Mouse (Mus musculus): ENCODE data around the gene Tmem200b. TPM values are rescaled to one million over a fixed set of nuclear protein-coding genes. Genes with fewer than 3 reads are reported as not detected.

The Tmem200b gene
- polyA plus RNA-seq, 1 experiment from 2014 or later: 1.2 TPM

DNA sequence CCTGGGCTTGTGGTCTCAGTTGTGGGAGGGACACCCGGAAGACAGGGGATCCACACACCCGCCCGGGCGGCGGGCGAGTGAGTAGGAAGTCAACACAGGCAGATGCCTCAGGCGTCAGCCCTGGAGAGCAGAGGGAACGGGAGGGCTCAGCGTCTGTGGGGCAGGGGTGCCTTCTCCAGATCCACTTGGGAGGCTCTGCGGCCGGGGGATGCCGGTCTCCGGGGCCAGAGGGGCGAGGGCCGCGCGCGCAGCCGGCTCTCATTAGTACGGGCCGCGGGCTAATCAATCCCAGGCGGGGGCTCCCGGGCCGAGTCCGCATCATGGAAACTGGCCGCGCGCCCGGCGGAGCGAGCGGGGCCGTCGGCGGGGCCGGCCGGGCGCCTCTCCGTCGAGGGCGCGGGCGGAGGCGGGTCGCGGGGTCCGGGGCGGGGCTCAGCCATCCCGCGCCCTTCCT is 1.4 kb upstream of the Tmem200b start:
- H3K4me3 ChIP-seq: peak overlapping the region; percentile 68
- H3K4me2 ChIP-seq: peak overlapping the region; percentile 93
- 0 out of 2 replicates have a peak, but pooled peaks cover 2% of the 10 kb centered on the region for H3K36me3 ChIP-seq
- peak overlapping the region; percentile 61 for H3K9ac ChIP-seq
- H3K4me1 ChIP-seq (replicated peaks): peaks cover 77% of the 10 kb centered on the region
- no peaks in the 10 kb centered on the region for H3K9me3 ChIP-seq (replicated peaks)
- peak overlapping the region; percentile 71 for H3K27ac ChIP-seq
- WGBS: 3% methylated on average over 33 of the region's 51 CpGs
- ATAC-seq (replicated peaks; ENCODE audit: insufficient number of reproducible peaks, insufficient read depth, low FRiP score, low read depth): 0 out of 2 replicates have a peak, but pooled peaks have one; percentile 12
- H3K27me3 ChIP-seq: peaks cover 16% of the 10 kb centered on the region

DNA sequence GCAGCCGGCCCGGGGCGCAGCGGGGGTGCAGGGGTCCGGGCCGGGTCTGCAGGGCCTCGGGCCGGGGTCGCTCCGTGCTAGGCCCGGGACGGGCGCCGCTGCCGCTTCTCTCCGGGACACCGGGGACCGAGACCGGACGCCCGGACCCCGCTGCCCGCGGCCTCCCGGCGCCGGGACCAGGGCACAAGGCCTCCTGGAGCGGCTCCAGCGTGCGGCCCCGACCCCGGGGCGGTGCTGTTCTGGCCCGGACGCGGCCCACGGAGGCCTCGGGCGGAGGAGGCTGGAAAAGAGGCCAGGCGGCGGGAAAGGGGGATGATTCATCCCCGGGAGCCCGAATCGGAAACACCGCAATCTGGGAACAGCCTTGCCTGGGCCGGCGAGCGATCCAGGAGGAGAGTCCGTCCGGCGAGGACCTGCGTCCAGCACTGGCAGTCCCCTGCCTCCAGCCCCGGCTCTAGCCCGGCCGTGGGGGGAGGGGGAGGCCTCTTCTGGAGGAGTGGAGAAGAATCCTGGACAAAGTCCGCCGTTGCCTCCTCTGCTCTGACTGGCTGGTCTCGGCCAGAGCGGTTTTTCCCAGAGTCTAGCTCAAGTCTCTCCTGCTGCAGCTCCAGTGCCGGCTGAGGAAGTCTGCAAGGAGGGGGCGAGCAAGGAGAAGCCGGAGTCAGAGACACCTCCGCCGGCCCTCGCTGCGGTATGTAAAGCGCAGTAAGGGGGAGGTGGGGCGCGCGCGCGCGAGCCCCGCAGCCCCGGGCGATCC is 798 bp upstream of the Tmem200b start:
- H3K27ac ChIP-seq: peak overlapping the region; percentile 71
- no peaks in the 10 kb centered on the region for H3K9me3 ChIP-seq (replicated peaks)
- peaks cover 77% of the 10 kb centered on the region for H3K4me1 ChIP-seq (replicated peaks)
- H3K9ac ChIP-seq: peak overlapping the region; percentile 61
- under 1% methylated on average over 69 of the region's 76 CpGs for WGBS
- 0 out of 2 replicates have a peak, but pooled peaks have one; percentile 9 for ATAC-seq (replicated peaks; ENCODE audit: insufficient number of reproducible peaks, insufficient read depth, low FRiP score, low read depth)
- peak overlapping the region; percentile 93 for H3K4me2 ChIP-seq
- H3K27me3 ChIP-seq: peaks cover 13% of the 10 kb centered on the region
- H3K36me3 ChIP-seq: 0 out of 2 replicates have a peak, but pooled peaks cover 4% of the 10 kb centered on the region
- H3K4me3 ChIP-seq: peak overlapping the region; percentile 68

DNA sequence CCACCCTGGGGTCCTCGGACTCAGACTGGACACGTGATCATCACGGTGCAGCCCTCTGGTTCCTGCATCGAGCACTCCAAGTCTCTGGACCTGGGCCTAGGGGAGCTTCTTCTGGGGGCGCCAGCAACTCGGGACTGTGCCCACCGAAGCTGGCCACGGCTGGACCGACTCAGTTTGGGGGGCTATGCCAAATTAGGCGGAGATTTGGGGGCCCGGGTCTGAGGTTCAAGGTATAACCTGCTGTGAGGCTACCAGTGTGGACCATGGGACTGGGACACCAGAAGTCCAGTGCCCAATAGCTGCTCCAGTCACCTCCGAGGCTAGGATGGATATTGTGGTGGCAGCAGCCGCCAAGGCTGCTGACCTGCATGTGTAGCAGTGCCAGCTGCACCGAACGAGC is 833 bp downstream of the Tmem200b start:
- H3K9ac ChIP-seq: peak overlapping the region; percentile 61

DNA sequence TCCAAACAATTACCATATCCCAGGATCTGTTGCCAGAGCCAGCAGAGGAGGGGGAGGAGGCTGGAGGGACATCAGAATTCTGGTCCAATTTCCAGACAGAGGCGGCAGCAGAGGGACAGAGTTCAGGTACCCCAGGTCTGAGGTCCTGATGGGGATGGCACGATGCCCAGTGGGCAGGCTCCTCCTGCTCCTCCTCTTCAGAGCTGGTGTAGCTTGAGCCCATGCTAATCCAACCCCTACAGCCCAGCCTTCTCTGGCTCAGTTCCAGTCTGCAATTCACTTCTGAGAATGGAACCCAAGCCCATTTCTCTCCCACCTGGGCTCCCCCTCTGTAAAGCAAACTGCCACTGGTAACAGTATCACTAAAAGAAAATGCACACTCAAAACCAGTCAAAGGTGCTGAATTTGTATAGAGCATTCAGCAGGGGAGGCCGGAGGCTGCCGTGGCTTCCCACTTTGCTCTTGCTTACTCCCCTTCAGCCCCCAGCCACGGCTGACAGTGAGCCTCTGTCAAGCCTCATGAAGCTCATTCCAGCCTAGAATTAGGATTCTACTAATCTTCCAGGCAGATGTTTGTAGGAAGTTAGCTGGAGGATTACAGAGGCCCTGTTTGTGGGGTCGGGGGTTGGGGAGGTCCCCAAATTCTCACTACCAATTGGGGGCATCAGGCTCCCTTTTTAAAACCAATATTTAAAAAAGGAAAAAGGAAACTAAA is 2.7 kb downstream of the Tmem200b start:
- H3K36me3 ChIP-seq: peaks cover 9% of the 10 kb centered on the region; the same call in 1 of the 2 replicates
- 0 out of 2 replicates have a peak overlapping the region, but pooled peaks have one; percentile 19 for H3K27ac ChIP-seq
- H3K27me3 ChIP-seq: peaks cover 6% of the 10 kb centered on the region; the same call in 1 of the 2 replicates
- no peak overlapping the region for H3K4me3 ChIP-seq
- H3K4me1 ChIP-seq (replicated peaks): peaks cover 75% of the 10 kb centered on the region
- ATAC-seq (replicated peaks; ENCODE audit: insufficient number of reproducible peaks, insufficient read depth, low FRiP score, low read depth): no peak
- no peak overlapping the region for H3K4me2 ChIP-seq
- H3K9ac ChIP-seq: no peak overlapping the region
- H3K9me3 ChIP-seq (replicated peaks): no peaks in the 10 kb centered on the region
- 50% methylated on average over 6 of the region's 6 CpGs for WGBS

More for the DNA sequence above, 833 bp downstream of the Tmem200b start:
- Histone ChIP-seq H3K27ac (no peak overlapping the region), H3K9me3 (replicated peaks) (no peaks in the 10 kb centered on the region), H3K36me3 (0 out of 2 replicates have a peak, but pooled peaks cover 4% of the 10 kb centered on the region), H3K27me3 (peaks cover 6% of the 10 kb centered on the region; the same call in 1 of the 2 replicates), H3K4me3 (peak overlapping the region; percentile 68), H3K4me1 (replicated peaks) (peaks cover 82% of the 10 kb centered on the region), H3K4me2 (peak overlapping the region; percentile 93)
- ATAC-seq (replicated peaks; ENCODE audit: insufficient number of reproducible peaks, insufficient read depth, low FRiP score, low read depth): no peak
- 60% methylated on average over 15 of the region's 15 CpGs for WGBS

DNA sequence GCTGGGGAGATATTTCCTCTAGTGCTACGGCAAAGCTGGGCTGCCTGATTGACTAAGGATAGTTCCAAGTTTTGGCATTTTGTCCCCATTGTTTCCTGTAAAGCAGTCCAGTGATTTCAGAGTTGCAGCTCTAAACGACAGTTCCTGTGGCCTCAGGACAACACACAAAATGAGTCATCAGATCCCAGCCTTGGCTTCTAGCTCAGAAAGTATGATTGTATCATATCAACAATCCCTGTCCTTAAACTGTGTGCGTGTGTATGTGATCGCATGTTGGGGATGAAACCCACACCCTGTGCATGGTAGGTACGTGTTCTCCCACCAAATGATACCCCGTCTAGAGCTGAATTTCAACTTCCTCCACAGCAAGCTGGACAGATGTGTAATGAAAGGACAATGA is 7.6 kb downstream of the Tmem200b start:
- peaks cover 18% of the 10 kb centered on the region; the same call in 1 of the 2 replicates for H3K36me3 ChIP-seq
- WGBS: 71% methylated on average over 6 of the region's 6 CpGs
- no peak overlapping the region for H3K4me3 ChIP-seq
- no peaks in the 10 kb centered on the region for H3K27me3 ChIP-seq
- H3K9ac ChIP-seq: no peak overlapping the region
- no peak for ATAC-seq (replicated peaks; ENCODE audit: insufficient number of reproducible peaks, insufficient read depth, low FRiP score, low read depth)
- no peak overlapping the region for H3K4me2 ChIP-seq
- H3K27ac ChIP-seq: no peak overlapping the region
- H3K9me3 ChIP-seq (replicated peaks): no peaks in the 10 kb centered on the region
- H3K4me1 ChIP-seq (replicated peaks): peaks cover 35% of the 10 kb centered on the region

DNA sequence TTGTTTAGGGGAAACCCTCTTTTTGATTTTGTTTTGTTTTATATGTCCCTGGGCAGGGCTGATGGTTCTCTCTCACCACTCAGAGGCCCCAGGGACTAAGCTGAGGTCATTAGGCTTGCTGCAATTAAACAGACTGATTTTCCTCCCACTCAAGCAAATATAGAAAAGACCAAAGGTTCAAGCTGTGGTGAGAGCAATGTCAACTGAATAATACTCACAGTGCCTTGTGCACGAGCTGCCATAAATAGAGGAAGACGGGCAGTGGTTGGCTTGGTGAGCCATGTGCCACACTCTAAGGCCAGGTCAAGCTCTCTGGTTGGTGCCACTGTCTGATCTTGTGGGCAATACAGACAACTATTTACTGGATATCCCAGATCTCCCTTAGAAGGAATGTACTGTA is 17.9 kb downstream of the Tmem200b start:
- H3K9ac ChIP-seq: no peak overlapping the region
- 66% methylated on average over 2 of the region's 2 CpGs for WGBS
- peaks cover 5% of the 10 kb centered on the region; the same call in 1 of the 2 replicates for H3K36me3 ChIP-seq
- no peaks in the 10 kb centered on the region for H3K4me1 ChIP-seq (replicated peaks)
- no peak overlapping the region for H3K4me3 ChIP-seq
- no peak overlapping the region for H3K27ac ChIP-seq
- no peaks in the 10 kb centered on the region for H3K27me3 ChIP-seq
- H3K4me2 ChIP-seq: no peak overlapping the region
- no peaks in the 10 kb centered on the region for H3K9me3 ChIP-seq (replicated peaks)
- no peak for ATAC-seq (replicated peaks; ENCODE audit: insufficient number of reproducible peaks, insufficient read depth, low FRiP score, low read depth)

DNA sequence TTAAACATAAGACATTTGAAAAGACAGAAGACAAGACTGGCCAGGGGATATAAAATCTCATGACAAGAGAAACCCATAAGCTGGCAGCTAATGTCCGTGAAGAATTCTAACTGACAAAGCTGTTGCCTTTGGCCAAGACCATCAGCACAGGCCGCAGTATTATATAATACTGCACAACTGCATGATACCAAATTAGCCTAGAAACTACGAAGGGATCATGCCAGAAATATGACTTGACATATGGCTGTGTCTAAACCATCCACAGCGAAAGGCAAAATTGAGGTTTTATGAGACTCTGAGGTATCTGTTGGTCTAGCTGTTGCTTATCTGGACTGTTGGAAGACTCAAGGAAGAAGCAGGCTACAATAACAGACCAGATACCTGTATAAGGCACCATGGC is 19.3 kb downstream of the Tmem200b start:
- ATAC-seq (replicated peaks; ENCODE audit: insufficient number of reproducible peaks, insufficient read depth, low FRiP score, low read depth): no peak
- no peak overlapping the region for H3K27ac ChIP-seq
- no peaks in the 10 kb centered on the region for H3K36me3 ChIP-seq
- no peaks in the 10 kb centered on the region for H3K4me1 ChIP-seq (replicated peaks)
- no peaks in the 10 kb centered on the region for H3K27me3 ChIP-seq
- no peak overlapping the region for H3K9ac ChIP-seq
- no peak overlapping the region for H3K4me2 ChIP-seq
- no peaks in the 10 kb centered on the region for H3K9me3 ChIP-seq (replicated peaks)
- 95% methylated on average over 4 of the region's 4 CpGs for WGBS
- H3K4me3 ChIP-seq: no peak overlapping the region

DNA sequence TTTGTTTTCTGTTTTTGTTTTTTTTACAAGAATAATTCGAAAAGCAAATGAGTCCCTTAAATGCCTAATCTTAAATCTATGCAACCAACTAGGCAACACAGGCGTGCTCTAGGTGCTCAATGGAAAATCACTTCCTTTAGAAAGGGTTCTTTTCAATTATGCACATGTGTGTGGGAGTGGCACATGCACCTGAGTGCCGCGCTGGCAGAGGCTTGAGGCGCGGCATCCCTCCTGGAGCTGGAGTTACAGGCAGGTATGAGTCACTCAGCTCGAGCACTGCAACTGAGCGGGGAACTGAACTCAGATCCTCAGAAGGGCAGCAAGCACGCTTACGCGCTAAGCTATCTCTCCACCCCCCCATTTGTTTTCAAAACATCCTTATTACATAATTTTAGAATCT is 26.3 kb downstream of the Tmem200b start:
- WGBS: 93% methylated on average over 11 of the region's 11 CpGs

DNA sequence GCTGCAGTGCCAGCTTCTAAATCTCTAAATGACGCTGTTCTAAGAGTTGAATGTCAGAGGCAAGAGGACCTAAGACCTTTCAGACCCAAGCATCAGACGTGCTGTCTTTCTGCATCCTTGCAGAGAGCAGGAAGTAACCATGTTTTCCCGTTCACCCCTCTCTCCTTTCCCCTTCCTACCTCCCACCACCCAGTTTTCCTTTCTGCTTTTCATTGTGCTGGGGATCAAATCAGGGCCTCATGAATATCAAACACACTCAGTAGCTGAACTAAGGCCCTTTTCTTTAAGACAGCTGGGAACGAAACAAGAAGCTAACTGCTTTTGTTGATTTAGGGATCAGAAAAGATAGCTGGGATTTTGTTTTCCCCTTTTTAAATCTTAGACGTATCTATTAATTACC is 28.3 kb downstream of the Tmem200b start:
- Histone ChIP-seq H3K9me3 (replicated peaks) (no peaks in the 10 kb centered on the region), H3K27me3 (no peaks in the 10 kb centered on the region), H3K4me2 (no peak overlapping the region), H3K9ac (no peak overlapping the region), H3K4me3 (no peak overlapping the region), H3K4me1 (replicated peaks) (0 out of 2 replicates have a peak, but pooled peaks cover 3% of the 10 kb centered on the region), H3K36me3 (peaks cover 6% of the 10 kb centered on the region; the same call in 1 of the 2 replicates), H3K27ac (no peak overlapping the region)
- WGBS: 51% methylated on average over 5 of the region's 5 CpGs
- no peak for ATAC-seq (replicated peaks; ENCODE audit: insufficient number of reproducible peaks, insufficient read depth, low FRiP score, low read depth)

More for the DNA sequence above, 26.3 kb downstream of the Tmem200b start:
- no peak overlapping the region for H3K4me2 ChIP-seq
- H3K36me3 ChIP-seq: peaks cover 6% of the 10 kb centered on the region; the same call in 1 of the 2 replicates
- no peak overlapping the region for H3K4me3 ChIP-seq
- no peak overlapping the region for H3K27ac ChIP-seq
- H3K9me3 ChIP-seq (replicated peaks): no peaks in the 10 kb centered on the region
- no peak for ATAC-seq (replicated peaks; ENCODE audit: insufficient number of reproducible peaks, insufficient read depth, low FRiP score, low read depth)
- no peaks in the 10 kb centered on the region for H3K27me3 ChIP-seq
- H3K4me1 ChIP-seq (replicated peaks): 0 out of 2 replicates have a peak, but pooled peaks cover 3% of the 10 kb centered on the region
- no peak overlapping the region for H3K9ac ChIP-seq

DNA sequence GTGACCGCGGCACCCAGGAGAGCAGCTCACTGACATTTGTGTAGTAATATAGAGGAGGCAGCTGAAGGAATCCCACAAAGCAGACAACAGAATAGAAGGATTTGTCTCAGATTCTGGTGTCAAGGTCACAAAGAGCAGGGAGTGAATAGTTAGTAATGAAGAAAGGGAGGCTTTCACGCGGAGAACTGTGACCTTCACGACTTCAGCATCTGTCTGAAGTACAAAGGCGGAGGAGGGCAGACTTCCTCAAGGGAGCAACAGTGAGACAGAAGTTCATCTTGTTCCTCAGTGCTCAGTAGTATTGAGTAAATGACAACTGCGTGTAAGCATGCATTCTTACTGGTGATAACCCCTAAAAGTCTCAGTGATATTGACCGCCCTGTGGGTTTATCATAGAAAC is 29.1 kb downstream of the Tmem200b start:
- WGBS: 66% methylated on average over 8 of the region's 8 CpGs
- Histone ChIP-seq H3K9ac (no peak overlapping the region), H3K4me1 (replicated peaks) (0 out of 2 replicates have a peak, but pooled peaks cover 3% of the 10 kb centered on the region), H3K36me3 (peaks cover 9% of the 10 kb centered on the region; the same call in 1 of the 2 replicates), H3K4me2 (no peak overlapping the region), H3K27ac (no peak overlapping the region), H3K9me3 (replicated peaks) (no peaks in the 10 kb centered on the region), H3K27me3 (no peaks in the 10 kb centered on the region), H3K4me3 (no peak overlapping the region)
- ATAC-seq (replicated peaks; ENCODE audit: insufficient number of reproducible peaks, insufficient read depth, low FRiP score, low read depth): no peak

DNA sequence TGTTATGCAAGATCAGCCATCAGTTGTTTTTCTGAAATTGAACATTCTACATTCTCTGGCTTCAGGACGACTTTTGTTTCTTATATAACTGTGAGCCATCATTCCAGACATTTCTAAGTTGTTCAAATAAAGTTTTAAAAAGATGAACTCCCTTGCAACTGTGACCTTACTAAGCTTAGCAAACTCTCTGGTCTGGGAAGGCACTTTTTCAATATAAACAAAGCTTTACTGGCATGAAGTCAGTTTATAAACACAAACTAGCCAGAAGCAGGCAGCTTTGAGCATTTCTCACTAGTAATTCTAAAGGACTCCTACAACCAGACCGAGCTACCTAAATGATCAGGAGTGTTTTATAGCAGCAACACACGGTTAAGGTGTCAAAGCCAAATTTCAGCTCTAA is 35.6 kb downstream of the Tmem200b start:
- 83% methylated on average over 3 of the region's 3 CpGs for WGBS
- Histone ChIP-seq H3K9ac (no peak overlapping the region), H3K4me1 (replicated peaks) (no peaks in the 10 kb centered on the region), H3K27me3 (no peaks in the 10 kb centered on the region), H3K27ac (no peak overlapping the region), H3K9me3 (replicated peaks) (no peaks in the 10 kb centered on the region), H3K36me3 (peaks cover 9% of the 10 kb centered on the region), H3K4me2 (no peak overlapping the region), H3K4me3 (no peak overlapping the region)
- ATAC-seq (replicated peaks; ENCODE audit: insufficient number of reproducible peaks, insufficient read depth, low FRiP score, low read depth): no peak

Data from heart, embryonic 15.5 days (tissue).